Mouse (Mus musculus) frontal cortex, postnatal 10 days (tissue): ENCODE data around the gene Ubald1.
A peak's percentile ranks its signal among the peaks of the same experiment; 100 is the strongest.

Source experiments
- DNase-seq, 2 experiments: peaks; one replicate each; pipeline ENCODE4 v3.0.0; 2022; ENCODE audit warnings: low spot score in 2 of 2, mixed read lengths in 1 of 2

Gene Ubald1

GRCm38 (mm10) chr16:4899711-4900110, 19.6 kb upstream of the Ubald1 start:
- DNase-seq, result no peak

- no peak for DNase-seq
Observed at GRCm38 (mm10) chr16:4898881-4899280, 18.8 kb upstream of the Ubald1 start.

GRCm38 (mm10) chr16:4897146-4897730, 17.1 kb upstream of the Ubald1 start:
- no peak for DNase-seq

DNA sequence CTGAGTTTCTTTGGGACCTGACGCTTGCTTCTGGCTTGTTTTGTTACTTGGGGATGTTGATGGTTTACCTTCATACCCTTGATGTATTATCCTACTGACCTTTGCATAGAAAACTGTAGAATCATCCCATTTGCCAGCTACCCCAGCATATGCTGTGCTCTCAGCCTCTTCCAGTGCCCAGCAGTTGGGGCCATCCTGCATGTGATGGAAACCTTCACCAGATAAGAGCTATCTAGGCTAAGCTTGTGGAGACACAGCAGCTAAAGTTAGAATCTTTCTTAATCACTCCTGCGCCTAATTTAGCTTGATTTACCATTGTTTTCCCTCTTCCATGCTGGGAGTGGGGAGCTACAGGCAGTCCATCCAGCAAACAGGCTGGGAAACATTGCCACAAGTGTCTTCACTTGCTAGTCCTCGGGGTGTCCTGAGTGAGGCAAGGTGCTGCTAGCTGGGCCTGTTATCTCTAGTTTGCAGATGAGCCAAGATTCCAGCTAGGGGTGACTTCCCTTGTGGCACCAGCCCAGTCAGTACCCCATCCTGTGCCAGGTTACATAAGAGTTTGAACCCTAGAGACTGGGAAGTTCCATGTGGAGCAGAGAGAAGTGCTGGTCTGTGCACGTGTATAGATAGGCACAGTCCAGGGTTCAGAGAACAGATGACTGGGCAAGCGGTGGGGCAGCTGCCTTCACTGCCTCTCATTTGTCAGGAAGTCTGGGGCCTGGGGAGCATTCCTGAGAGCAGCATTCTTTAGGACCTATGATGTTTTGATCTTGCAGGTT, 16.3 kb upstream of the Ubald1 start:
- DNase-seq, result no peak

DNA sequence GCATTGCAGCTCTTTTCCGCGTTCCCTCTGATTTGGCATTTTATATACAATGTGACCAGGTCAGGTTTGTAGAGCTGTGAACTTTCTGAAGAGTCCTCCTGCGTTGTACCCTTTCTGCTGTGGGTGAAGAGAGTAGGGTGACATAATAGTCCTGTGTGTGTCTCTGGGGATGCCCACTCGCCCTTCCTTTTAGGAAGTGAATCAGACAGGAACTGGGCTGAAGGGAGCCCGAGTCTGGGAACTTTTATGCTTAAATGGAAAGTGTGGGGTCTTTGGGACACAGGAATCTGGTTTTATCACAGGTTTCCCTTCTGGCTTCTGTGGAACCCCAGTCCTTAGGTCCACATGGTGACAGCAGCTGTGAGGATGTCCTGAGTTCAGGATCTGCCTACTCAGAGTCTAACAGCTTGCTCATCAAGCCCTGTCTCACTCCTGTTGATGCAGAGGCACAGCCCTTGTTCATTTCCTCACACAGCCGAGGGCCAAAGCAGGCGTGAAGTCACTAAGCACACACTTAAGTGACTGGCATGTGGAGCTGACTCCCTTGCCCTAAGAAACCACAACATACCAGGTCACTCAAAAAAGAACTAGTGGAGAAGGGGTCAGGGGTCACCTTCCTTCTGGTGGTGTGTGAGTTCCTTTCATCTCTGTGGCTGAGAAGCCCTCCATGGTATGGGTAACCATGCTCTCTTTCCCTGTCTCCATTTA, 14.2 kb upstream of the Ubald1 start:
- DNase-seq, result no peak

DNA sequence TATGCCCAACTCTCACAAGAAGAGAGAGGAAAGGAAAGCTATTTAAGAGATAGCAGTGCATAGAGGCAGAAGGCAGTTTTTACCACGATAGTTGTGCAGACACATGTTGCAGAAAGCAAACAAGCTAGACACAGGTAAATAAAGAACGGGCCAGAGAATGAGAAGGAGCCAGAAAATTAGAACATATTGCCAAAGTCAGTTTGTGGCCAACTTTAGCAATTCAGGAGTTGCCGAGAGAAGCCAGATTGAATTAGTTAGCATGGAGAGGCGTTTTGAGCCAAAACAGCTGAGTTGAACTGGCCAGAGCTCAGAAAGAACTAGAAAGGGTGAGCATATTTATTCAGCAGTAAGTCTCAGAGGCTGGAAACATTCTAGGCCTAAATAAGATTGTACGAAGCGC, 12.1 kb upstream of the Ubald1 start:
- no peak for DNase-seq

DNA sequence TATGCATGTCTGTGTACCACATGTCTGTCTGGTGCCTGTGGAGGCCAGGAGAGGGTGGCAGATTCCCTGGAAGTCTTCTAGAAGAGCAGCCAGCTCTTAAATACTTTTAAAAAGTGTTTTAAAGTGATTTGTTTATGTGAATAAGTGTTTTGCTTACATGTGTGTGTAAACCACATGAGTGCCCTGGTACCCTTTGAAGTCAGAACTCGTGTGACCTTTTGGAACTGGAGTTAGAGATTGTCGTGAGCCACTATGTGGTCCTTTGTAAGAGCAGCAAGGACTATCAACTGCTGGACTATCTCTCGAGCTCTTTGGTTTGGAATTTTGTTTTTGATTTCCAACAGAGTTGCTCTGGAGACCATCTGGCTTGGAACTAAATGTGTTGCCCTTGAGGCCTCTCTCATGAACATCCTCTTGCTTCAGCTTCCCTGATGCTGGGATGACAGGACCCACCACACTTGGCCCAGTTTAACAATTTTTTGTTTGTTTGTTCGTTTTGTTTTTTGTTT, 10.1 kb upstream of the Ubald1 start:
- DNase-seq, result no peak

DNA sequence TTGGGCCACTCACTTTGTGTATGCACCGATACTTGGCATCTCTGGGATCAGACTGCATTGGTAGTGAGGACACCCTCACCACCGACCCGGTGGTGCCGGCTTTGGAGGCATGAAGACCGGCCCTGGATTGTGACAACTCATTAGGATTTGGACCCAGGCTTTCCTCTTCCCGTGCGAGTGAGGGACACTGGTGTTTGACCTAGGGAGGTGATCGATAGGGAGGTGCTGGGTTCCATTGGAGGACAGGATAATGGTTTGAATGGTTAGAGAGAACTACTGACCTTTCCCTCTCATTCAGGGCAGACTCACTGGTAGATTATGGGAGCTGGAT, 6.5 kb upstream of the Ubald1 start:
- DNase-seq, result no peak

- DNase-seq, result peak; percentile 74 to 85
Observed at GRCm38 (mm10) chr16:4885760-4886689, 5.9 kb upstream of the Ubald1 start, which contains the start of gene Mgrn1. Gene Mgrn1 (plus strand): TSS chr16:4886249.

DNA sequence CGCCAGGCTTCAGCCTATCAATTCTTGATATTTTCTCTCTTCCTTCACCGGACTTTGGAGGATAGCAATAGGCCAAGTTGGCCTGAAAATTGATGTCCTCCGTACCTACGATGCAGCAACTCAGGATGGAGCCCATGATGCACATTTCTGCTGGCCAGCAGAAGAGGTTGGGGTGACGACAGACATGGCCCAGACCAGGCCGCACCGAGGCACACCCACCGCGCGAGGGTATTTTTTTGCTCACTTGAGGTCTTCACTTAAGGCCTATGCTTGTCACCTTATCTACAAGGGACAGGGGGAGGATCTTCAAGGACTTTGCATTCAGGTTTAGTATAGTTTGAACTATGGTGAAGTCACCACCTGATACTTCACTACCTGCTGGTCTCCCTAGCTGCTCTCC, 4.8 kb upstream of the Ubald1 start:
- no peak for DNase-seq

DNA sequence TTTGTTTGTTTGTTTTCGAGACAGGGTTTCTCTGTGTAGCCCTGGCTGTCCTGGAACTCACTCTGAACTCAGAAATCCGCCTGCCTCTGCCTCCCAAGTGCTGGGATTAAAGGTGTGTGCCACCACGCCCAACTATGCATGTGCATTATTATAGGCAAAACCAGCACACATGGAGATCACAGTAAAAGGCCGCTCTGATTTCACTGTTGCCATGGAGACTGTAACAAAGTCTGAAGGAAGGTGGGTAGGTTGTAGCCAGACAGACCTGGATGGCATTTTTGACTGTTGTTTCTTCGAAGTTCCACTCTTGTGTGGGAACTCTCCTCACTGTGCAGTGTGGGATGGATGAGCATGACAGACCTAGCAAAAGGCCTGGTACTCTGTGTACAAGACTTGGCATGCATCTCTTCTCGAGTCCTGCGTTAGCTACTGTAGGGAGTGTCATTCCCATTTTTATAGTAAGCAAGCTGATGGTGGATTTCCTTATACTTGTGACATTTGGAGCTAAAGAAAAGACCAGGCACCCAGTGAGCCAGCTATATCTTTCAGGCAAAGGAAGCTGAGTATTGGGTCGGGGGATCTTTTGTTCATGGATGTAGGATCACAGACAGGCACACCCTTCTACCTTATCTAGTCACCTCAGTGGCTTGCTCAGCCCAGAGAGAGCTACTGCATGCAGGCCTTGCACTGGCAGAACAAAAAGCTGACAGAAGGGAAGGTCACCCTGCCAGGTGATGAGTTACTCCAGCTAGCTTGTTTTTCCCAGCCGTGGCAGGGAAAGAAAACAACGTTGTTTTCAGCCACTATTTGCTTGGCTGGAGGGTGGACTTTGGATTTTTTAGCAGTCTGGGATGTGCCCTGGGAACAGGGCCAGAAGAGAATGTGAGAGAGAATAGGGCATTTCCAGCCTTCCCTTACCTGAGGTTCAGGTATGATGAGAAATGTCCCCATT, 1.6 kb upstream of the Ubald1 start:
- DNase-seq, result no peak

GRCm38 (mm10) chr16:4879708-4880124, 399 bp downstream of the Ubald1 start:
- peak; percentile 83 to 89 for DNase-seq

DNA sequence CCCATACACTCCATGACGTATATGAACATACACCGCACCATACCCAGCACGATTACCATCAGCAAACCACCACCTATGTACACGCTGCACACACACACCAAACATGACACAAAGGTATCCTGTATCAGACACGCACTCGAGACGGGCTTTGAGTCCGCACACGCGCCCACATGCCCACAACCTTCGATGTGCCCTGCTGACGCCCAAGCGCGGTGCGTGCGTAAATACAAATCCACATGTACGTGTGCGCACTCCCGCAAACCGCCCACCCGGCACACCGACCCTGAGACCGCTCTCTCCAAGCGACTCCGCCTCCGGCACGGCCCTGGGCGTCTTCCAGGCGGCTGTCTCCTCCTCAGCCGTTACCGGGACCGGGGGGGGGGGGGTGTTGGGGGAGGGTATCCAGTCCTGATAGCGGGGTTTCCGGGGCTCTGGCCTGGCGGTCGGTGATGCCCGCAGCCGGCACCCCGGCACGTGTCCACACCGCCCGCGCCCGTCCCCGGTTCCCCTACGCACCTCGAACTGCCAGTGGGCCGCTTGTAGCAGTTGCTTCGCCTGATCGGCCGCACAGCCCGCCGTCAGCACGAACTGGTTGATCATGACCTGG, 911 bp downstream of the Ubald1 start:
- DNase-seq, result peak in 1 of 2 experiments; percentile 54

GRCm38 (mm10) chr16:4878192-4878885, 1.8 kb downstream of the Ubald1 start:
- no peak for DNase-seq

DNA sequence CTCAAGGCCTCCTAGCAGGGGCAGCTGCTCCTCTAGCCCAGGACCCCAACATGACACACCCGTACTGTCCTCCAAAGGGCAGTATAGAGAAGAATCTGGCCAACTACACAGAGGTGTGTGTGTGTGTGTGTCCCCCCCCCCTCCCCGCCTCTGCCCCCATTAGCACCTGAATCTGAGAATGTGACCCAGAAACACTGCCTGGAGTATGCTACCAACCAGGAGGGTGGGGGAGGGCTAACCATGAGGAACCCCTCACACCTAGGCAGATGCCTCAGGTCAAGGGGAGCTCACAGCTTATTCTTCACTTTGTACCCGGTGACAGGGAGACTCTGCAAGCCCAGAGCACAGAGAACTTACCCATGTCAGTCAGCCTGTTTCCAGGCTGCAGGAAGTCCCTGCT, 2.4 kb downstream of the Ubald1 start:
- DNase-seq, result no peak

- no peak for DNase-seq
Observed at GRCm38 (mm10) chr16:4877195-4877594, 2.9 kb downstream of the Ubald1 start.

GRCm38 (mm10) chr16:4876033-4876680, 4.0 kb downstream of the Ubald1 start:
- DNase-seq, result peak in 1 of 2 experiments; percentile 60

- no peak for DNase-seq
Observed at GRCm38 (mm10) chr16:4875198-4876032, 4.7 kb downstream of the Ubald1 start.
